Mouse (Mus musculus): Measurements from ENCODE around the gene Gna15.

- TF ChIP-seq EP300 (IDR thresholded peaks at IDR 0.05) (no peak), CTCF (IDR thresholded peaks at IDR 0.05) (no peak)
Observed at GRCm38 (mm10) chr10:81481605-81482532, 42.2 kb downstream of the Gna15 start.
